Mouse (Mus musculus) limb, embryonic 10.5 days (tissue): ENCODE results near the gene Gcc2. TPM values are rescaled to one million over a fixed set of nuclear protein-coding genes. Genes with fewer than 3 reads are reported as not detected.
"Not testable (repeated sequence)": the region's sequence is repeated elsewhere in the genome, so short reads cannot be mapped to it uniquely, and the experiment has no call there.

ENCODE experiments used
- DNase-seq: peaks from one replicate; pipeline ENCODE4 v3.0.0-alpha.2; 2017; ENCODE audit warnings: low spot score
- H3K27ac ChIP-seq: fragments of 300-500 bp; sonication (generic); 2 replicates; pipeline ENCODE4 v1.5.1; 2016; ENCODE audit warnings: mild to moderate bottlenecking
- H3K27me3 ChIP-seq: fragments of 300-500 bp; sonication (generic); 2 replicates; pipeline ENCODE4 v1.6.1; 2016; ENCODE audit warnings: low read depth, mild to moderate bottlenecking; ENCODE audit not compliant: poor library complexity, severe bottlenecking
- H3K36me3 ChIP-seq: fragments of 300-500 bp; sonication (generic); 2 replicates; pipeline ENCODE4 v1.6.1; 2016; ENCODE audit warnings: mild to moderate bottlenecking, moderate library complexity
- H3K4me1 ChIP-seq: fragments of 300-500 bp; sonication (generic); 2 replicates; pipeline ENCODE4 v1.6.1; 2016
- H3K4me3 ChIP-seq: fragments of 300-500 bp; sonication (generic); 2 replicates; pipeline ENCODE4 v1.5.1; 2016; ENCODE audit warnings: mild to moderate bottlenecking, moderate library complexity
- H3K9me3 ChIP-seq: fragments of 300-500 bp; sonication (generic); replicated peaks from 2 replicates; pipeline ENCODE4 v1.6.1; 2016; ENCODE audit warnings: mild to moderate bottlenecking
- WGBS: fragments of 180-500 bp; shearing (Covaris S2); methylation state at CpG from one replicate; pipeline ENCODE4 v1.1.7; 2016; 5-methylcytosine and 5-hydroxymethylcytosine counted together
- polyA plus RNA-seq: library from polyadenylated mRNA; unstranded; fragments of >200 nt; fragmentation: Nextera tagmentation; extraction: Ambion mirVana; gene quantifications from 2 replicates; pipeline ENCODE4 v1.2.1, GENCODE M21; 2016

Gcc2 gene
- polyA plus RNA-seq, 1 experiment from 2014 or later: 61.4 TPM

- H3K36me3 ChIP-seq: no peaks in the 10 kb centered on the region
- WGBS: 87% methylated on average over 10 of the region's 10 CpGs
- DNase-seq: peak; percentile 27
- no peaks in the 10 kb centered on the region for H3K27me3 ChIP-seq
- no peak within 1 kb of the TSS for H3K4me3 ChIP-seq
- H3K27ac ChIP-seq: no peak within 1 kb of the TSS
- no peaks in the 10 kb centered on the region for H3K4me1 ChIP-seq
- peaks cover 15% of the 10 kb centered on the region for H3K9me3 ChIP-seq
Observed at GRCm38 (mm10) chr10:58236613-58237012, 18.7 kb upstream of the Gcc2 start, which contains the start of gene Gm4981. Gm4981 (minus strand) TSS chr10:58236701.

DNA sequence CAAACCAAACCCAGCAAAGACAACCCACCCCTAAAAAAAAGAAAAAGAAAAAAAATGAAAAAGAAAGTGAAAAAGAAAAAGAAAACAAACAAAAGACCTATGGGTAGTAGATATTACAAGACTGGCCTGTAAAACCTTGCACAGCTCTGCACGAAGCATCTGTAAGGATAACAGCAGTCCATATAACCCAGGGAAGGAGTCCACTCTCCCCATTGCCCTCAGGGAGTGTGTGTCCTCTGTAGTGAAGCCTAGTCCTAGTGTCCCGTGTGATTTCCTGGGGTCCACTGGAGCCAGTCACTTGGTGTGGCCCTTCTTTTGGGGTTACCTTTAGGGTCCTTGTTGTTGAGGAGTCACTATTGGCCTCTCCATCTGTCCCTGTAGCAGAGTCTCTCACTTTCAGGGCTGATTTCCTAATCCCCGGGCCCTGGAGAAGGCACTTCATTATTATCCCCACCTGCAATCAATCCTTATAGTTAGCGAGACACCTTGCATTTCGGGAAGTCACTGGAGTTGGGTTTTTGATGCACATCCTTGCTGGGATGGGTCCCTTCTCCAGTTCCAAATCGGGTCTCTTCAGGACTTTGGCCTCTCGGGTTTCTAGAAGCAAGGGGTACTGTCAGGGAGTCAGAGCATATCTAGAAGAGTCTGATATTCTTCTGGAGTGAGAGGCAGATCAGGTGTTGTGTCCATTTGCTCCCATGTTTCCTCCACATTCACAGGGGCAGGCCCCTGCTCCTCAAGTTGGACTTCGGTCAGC is 16.1 kb upstream of the Gcc2 start:
- peak; percentile 62 for DNase-seq
- not testable (repeated sequence) for H3K4me1 ChIP-seq, H3K27ac ChIP-seq, H3K4me3 ChIP-seq, H3K27me3 ChIP-seq, H3K9me3 ChIP-seq, H3K36me3 ChIP-seq
- 82% methylated on average over 8 of the region's 8 CpGs for WGBS

GRCm38 (mm10) chr10:58249535-58249934 is 5.8 kb upstream of the Gcc2 start:
- Histone ChIP-seq H3K4me1 (0 out of 2 replicates have a peak, but pooled peaks cover under 1% of the 10 kb centered on the region), H3K27ac (no peak overlapping the region), H3K4me3 (no peak overlapping the region), H3K9me3 (no peaks in the 10 kb centered on the region), H3K36me3 (no peaks in the 10 kb centered on the region), H3K27me3 (no peaks in the 10 kb centered on the region)
- 14% methylated on average over 1 of the region's 1 CpGs for WGBS
- no peak for DNase-seq

DNA sequence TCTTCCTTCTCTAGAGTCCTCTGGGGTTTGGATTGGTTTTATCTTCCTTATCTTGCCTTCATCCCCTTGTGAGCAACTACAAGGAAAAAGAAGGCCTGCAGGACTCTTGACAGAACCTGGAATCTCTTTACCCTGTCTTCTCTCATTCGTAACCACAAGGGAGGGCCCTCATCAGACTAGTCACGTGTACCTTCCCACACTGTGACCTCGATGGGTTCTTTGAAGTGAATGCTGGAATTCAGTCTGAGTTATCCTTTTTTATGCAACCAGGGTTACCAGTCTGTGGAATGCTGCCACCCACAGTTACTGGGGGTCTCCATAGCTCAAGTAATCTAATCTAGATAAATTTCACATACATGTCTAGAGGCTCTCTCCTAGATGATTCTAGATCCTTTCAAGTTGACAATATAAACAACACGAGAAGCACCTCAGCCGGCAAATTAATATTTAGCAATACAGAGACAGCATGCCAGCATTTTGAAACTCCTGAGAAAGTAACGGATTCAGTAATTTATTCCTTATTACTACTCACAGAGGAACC is 592 bp upstream of the Gcc2 start:
- no peak for DNase-seq
- Histone ChIP-seq H3K4me1 (peaks cover 7% of the 10 kb centered on the region; the same call in 1 of the 2 replicates), H3K27me3 (no peaks in the 10 kb centered on the region), H3K27ac (peak overlapping the region; percentile 92; the same call in 1 of the 2 replicates), H3K9me3 (no peaks in the 10 kb centered on the region), H3K36me3 (peaks cover 17% of the 10 kb centered on the region), H3K4me3 (peak overlapping the region; percentile 81)
- WGBS: 47% methylated on average over 6 of the region's 6 CpGs

DNA sequence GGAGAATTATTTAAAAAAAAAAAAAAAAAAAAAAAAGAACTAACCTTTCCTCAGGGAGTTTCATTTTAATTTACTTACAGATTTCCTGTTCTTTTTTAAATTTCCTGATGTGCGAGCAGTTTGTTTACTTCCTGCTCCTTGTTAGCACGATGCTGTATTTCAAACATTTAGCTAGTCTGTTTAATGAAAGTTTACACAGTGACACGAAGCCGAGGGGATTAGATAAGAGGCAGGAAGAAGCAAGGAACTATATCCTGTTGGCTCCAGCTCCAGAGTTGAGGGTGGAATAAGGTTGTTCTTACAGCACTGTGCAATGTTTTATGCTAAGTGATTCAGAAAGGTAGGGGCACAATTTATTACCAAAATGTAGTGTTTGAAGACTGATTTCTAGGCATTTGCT is 657 bp downstream of the Gcc2 start:
- H3K9me3 ChIP-seq: no peaks in the 10 kb centered on the region
- H3K27ac ChIP-seq: peak overlapping the region; percentile 92; the same call in 1 of the 2 replicates
- H3K27me3 ChIP-seq: no peaks in the 10 kb centered on the region
- H3K4me3 ChIP-seq: peak overlapping the region; percentile 81
- peaks cover 28% of the 10 kb centered on the region for H3K36me3 ChIP-seq
- DNase-seq: no peak
- WGBS: 11% methylated on average over 4 of the region's 4 CpGs
- peaks cover 7% of the 10 kb centered on the region; the same call in 1 of the 2 replicates for H3K4me1 ChIP-seq

- WGBS: 79% methylated on average over 5 of the region's 5 CpGs
- peaks cover 7% of the 10 kb centered on the region; the same call in 1 of the 2 replicates for H3K4me1 ChIP-seq
- H3K27me3 ChIP-seq: no peaks in the 10 kb centered on the region
- H3K9me3 ChIP-seq: no peaks in the 10 kb centered on the region
- peaks cover 49% of the 10 kb centered on the region for H3K36me3 ChIP-seq
- DNase-seq: no peak
- H3K27ac ChIP-seq: no peak overlapping the region
- H3K4me3 ChIP-seq: no peak overlapping the region
Observed at GRCm38 (mm10) chr10:58258466-58258865, 3.2 kb downstream of the Gcc2 start.

DNA sequence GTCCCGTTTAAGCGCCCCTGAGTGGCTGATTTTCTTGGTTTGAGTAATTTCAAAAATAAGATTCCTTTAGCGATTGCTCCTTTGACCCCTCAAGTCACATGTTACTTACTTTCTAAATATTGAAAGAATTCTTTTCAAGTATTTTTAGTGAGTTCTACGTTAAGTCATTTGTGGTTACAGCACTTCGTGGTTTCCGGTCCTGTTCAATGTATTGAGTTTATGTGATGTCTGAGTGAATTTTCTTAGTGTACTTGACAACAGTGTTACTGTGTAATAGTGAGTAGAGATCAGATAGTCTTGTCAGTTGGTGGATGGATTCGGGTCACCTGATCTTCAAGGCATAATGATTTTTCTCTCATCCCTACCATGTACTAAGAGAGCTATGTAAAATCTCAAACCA is 26.9 kb downstream of the Gcc2 start:
- Histone ChIP-seq H3K36me3 (peaks cover 81% of the 10 kb centered on the region), H3K9me3 (no peaks in the 10 kb centered on the region), H3K4me1 (no peaks in the 10 kb centered on the region), H3K27ac (no peak overlapping the region), H3K4me3 (no peak overlapping the region), H3K27me3 (no peaks in the 10 kb centered on the region)
- 95% methylated on average over 7 of the region's 7 CpGs for WGBS
- DNase-seq: no peak

DNA sequence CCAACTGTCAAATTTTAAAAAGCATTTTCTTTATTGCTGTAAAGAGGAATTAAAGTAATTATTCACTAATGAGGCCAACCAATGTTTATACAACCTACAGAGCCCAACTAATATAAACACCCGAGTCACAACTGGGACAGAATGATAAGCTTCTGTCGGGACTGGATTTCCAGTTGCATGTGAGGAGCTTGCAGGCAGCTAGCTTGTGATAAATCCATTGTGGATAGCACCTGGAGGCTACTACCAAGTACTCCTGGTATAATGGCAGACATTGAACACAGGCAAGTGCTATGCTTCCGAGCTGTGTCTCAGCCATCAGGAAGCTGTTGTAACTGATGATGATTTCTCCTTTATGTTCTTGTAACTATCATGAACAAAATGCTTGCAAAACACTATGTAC is 35.4 kb downstream of the Gcc2 start:
- H3K27me3 ChIP-seq: no peaks in the 10 kb centered on the region
- 86% methylated on average over 3 of the region's 3 CpGs for WGBS
- H3K9me3 ChIP-seq: no peaks in the 10 kb centered on the region

DNA sequence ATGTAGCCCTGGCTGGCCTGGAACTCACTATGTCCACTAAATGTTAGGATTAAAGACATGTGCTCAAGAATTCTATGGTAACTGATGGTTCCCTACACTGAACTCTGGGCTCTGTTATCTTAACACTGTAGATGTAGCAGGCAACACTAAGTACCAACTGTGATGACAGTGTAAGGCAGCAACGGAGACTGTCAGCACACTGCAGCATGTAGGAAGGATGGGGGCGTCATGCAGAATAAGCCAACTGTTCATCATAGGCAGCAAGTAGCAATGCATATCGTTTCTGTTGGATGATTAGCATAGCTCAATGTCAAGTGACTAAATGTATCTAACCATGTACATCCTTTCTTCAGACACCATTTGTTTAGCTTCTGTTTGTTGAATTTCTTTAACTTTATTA is 38.9 kb downstream of the Gcc2 start:
- Histone ChIP-seq H3K4me1 (no peaks in the 10 kb centered on the region), H3K9me3 (no peaks in the 10 kb centered on the region), H3K36me3 (peaks cover 100% of the 10 kb centered on the region), H3K4me3 (no peak overlapping the region), H3K27ac (no peak overlapping the region), H3K27me3 (no peaks in the 10 kb centered on the region)
- 92% methylated on average over 3 of the region's 3 CpGs for WGBS
- no peak for DNase-seq

More for the DNA sequence above, 35.4 kb downstream of the Gcc2 start:
- Histone ChIP-seq H3K27ac (no peak overlapping the region), H3K4me3 (no peak overlapping the region), H3K4me1 (no peaks in the 10 kb centered on the region), H3K36me3 (peaks cover 100% of the 10 kb centered on the region)
- DNase-seq: no peak

- WGBS: 93% methylated on average over 3 of the region's 3 CpGs
- Histone ChIP-seq H3K27ac (no peak overlapping the region), H3K36me3 (peaks cover 100% of the 10 kb centered on the region), H3K27me3 (no peaks in the 10 kb centered on the region), H3K4me3 (no peak overlapping the region), H3K4me1 (no peaks in the 10 kb centered on the region), H3K9me3 (no peaks in the 10 kb centered on the region)
- no peak for DNase-seq
Observed at GRCm38 (mm10) chr10:58295605-58296004, 40.3 kb downstream of the Gcc2 start.

DNA sequence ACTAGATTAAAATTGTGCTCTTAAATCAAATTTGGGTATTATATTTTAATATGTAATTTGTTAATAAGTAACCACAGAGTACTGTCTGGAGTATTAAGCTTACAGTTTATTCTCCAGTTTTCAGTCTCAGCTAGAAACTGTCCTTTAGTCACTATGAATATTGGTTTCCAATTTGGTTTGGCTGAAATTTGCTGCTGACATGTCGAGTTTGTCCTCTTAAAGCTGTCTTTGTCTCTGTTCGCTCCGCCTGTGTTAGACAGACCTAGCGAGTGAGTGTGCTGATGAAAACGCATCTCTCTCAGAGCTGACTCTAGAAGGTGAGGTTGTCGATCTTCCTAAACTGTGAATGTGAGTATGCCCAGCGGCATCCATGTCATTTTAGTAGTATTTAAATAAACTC is 49.7 kb downstream of the Gcc2 start:
- Histone ChIP-seq H3K36me3 (peaks cover 70% of the 10 kb centered on the region), H3K4me1 (no peaks in the 10 kb centered on the region), H3K9me3 (no peaks in the 10 kb centered on the region), H3K27ac (no peak overlapping the region), H3K27me3 (no peaks in the 10 kb centered on the region), H3K4me3 (no peak overlapping the region)
- DNase-seq: no peak
- 95% methylated on average over 7 of the region's 7 CpGs for WGBS

DNA sequence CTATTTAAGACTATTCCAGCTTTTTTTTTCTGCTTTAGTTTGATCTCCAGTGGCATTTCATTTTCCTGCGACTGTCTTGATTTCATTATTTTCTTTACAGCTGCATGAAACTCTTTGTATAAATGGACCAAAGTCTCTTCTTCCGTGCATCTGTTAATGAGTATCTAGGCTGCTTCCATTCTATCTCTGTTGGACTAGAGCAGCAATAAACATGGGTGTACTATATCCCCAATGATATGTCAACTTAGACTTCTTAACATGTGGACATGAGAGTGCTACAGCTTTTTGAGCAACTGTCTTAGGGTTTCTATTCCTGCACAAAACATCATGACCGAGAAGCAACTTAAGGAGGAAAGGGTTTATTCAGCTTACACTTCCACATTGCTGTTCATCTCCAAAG is 51.6 kb downstream of the Gcc2 start:
- no peak for DNase-seq
- Histone ChIP-seq H3K27me3 (no peaks in the 10 kb centered on the region), H3K36me3 (peaks cover 66% of the 10 kb centered on the region), H3K4me1 (no peaks in the 10 kb centered on the region), H3K9me3 (no peaks in the 10 kb centered on the region), H3K27ac (no peak overlapping the region), H3K4me3 (no peak overlapping the region)
- 93% methylated on average over 3 of the region's 3 CpGs for WGBS

GRCm38 (mm10) chr10:58310791-58311190 is 55.5 kb downstream of the Gcc2 start:
- Histone ChIP-seq H3K36me3 (peaks cover 55% of the 10 kb centered on the region), H3K27ac (no peak overlapping the region), H3K9me3 (no peaks in the 10 kb centered on the region), H3K27me3 (no peaks in the 10 kb centered on the region), H3K4me1 (no peaks in the 10 kb centered on the region), H3K4me3 (no peak overlapping the region)
- DNase-seq: no peak
- 79% methylated on average over 1 of the region's 1 CpGs for WGBS
